32 mouse cellular contexts compared by ENCODE assay signal in the genomic region with DNA sequence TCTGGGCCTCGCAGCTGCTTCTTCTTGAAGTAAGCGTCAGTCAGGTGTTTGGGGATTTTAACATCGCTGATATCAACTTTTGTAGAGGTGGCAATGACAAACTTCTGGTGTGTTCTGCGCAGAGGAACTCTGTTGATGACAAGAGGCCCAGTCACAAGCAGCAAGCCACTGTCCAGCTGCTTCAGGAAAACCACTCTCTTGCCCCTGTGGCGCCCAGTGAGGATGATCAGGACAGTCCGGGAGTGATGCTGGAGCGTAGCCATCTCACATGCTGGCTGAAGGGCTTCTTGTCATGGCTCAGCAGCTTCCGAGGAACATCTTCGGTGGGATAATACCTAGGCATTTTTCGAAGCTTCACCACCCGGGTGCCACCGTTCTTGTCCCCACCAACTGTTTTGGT. TPM values are rescaled to one million over a fixed set of nuclear protein-coding genes. Genes with fewer than 3 reads are reported as not detected.
"Had no signal": no experiment of that assay in that cellular context is flagged by ENCODE, and none has a peak within 500 bp of the region (broad histone marks: within the 10 kb centered on the region; RNA-seq: fewer than 3 reads in every experiment).

No protein-coding gene starts in this region.

RNA-seq across cellular contexts. Expression of gene Art2b, which starts 11.8 kb away (rescaled TPM):
- total RNA-seq: heart, postnatal 10 days; heart, postnatal 14 days; heart, postnatal 25 days; heart, postnatal 36 days; heart, postnatal 4 days; hindbrain, postnatal 0 days; layer of hippocampus, adult 18-20 months; layer of hippocampus, adult 2 months; layer of hippocampus, adult 8-10 months; layer of hippocampus, postnatal 10 days; layer of hippocampus, postnatal 14 days; layer of hippocampus, postnatal 25 days; layer of hippocampus, postnatal 36 days; left cerebral cortex, adult 18-20 months; left cerebral cortex, adult 2 months had no signal
- polyA plus RNA-seq: heart, embryonic 11.5 days; heart, embryonic 12.5 days; heart, embryonic 13.5 days; heart, embryonic 14.5 days; heart, embryonic 15.5 days; heart, postnatal 0 days; hindbrain, embryonic 10.5 days; hindbrain, embryonic 11.5 days; hindbrain, embryonic 12.5 days; hindbrain, embryonic 13.5 days; hindbrain, embryonic 14.5 days; hindbrain, embryonic 15.5 days; hindbrain, embryonic 16.5 days; hindbrain, postnatal 0 days; kidney, embryonic 14.5 days; kidney, embryonic 15.5 days; kidney, embryonic 16.5 days; kidney, postnatal 0 days had no signal
